Mouse (Mus musculus) stomach, postnatal 0 days (tissue): ENCODE measurements at regions not wholly inside any gene's neighbourhood (a gene's known extent, or its start where the extent isn't known, plus 50 kb on each side); places are given as distances from the start of the nearest gene placed in this dataset.

Source experiments
- CTCF ChIP-seq: IDR thresholded peaks from 2 replicates; pipeline ENCODE4 v1.5.1; 2016; ENCODE audit warnings: antibody characterized with exemption, low read depth, mild to moderate bottlenecking, moderate library complexity
- EP300 ChIP-seq: optimal IDR thresholded peaks from 2 replicates; pipeline ENCODE3; 2016; ENCODE audit warnings: antibody characterized with exemption

DNA sequence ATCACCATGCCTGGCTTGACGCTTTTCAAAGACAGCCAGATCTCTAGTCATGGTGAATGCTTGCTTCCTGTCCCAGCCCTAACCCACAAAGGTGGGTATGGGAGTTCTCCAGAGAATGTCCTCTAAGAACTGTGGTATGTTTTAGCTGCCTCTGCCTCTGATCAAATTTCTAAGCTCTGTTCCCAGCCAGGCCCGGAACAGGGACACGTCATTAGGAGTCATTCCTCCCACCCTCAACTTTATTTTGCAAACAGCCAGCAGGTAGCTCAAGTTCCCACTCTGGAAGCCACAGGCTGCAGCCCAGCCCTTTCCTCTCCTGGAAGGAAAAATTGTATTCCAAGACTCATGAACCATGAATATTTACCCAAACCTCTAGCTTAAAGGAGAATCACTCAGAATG, 117.2 kb downstream of the Zfp36l2 start:
- TF ChIP-seq CTCF (no peak), EP300 (no peak)
